Mouse (Mus musculus) yolk sac, embryonic 10.5 days (tissue): Measurements from ENCODE around the gene Asic5.
A peak's percentile ranks its signal among the peaks of the same experiment; 100 is the strongest.

Experiments used
- DNase-seq: peaks from one replicate; pipeline ENCODE4 v3.0.0-alpha.2; 2017; ENCODE audit warnings: low spot score

Gene Asic5

DNA sequence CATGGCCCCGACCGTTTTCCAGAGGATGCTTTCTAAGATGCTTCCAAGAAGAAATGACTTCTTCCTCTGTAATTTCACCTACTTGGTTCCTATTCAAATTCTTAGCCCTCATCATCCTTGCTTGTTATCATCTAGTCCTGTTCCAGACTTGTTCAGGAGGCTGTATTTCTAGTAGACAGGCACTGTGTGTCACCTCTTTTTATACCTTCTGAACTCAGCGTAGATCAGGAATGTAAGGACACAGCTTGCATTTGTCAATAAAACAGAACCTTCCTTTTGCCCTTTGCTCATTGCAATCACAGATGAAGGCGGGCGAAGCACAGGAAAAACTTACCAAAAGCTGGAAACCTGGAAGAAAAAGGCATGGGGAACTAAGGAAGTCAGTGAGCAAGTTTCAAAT is at the start of gene Asic5:
Gene Asic5 (plus strand): TSS at position 301 of the 400 bp plus-strand sequence.
- no peak for DNase-seq

- no peak for DNase-seq
Measured at GRCm38 (mm10) chr3:81933348-81933747, 48.7 kb upstream of the Asic5 start.

- peak; percentile 38 for DNase-seq
Measured at GRCm38 (mm10) chr3:81938924-81939323, 43.2 kb upstream of the Asic5 start.

DNA sequence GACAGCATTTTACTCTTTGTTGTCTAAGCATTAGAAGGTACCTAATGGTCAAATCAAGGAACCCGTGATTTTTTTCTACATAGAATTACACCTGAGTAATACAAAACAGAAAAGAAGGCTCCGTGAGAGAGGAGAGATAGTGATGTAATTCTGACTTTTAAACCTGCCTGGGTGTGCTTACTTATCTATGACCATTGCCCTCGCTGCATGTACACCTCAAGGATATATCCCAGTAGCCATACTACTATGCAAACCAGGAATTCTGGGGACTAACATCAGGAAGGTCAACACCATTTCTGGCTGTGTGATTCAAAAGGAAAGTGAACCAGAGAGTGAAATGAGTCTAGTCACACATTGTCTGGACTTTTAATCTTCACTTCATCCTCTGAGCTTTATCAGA is 39.7 kb upstream of the Asic5 start:
- DNase-seq = no peak

GRCm38 (mm10) chr3:81943097-81943496 is 39.0 kb upstream of the Asic5 start:
- DNase-seq = no peak

DNA sequence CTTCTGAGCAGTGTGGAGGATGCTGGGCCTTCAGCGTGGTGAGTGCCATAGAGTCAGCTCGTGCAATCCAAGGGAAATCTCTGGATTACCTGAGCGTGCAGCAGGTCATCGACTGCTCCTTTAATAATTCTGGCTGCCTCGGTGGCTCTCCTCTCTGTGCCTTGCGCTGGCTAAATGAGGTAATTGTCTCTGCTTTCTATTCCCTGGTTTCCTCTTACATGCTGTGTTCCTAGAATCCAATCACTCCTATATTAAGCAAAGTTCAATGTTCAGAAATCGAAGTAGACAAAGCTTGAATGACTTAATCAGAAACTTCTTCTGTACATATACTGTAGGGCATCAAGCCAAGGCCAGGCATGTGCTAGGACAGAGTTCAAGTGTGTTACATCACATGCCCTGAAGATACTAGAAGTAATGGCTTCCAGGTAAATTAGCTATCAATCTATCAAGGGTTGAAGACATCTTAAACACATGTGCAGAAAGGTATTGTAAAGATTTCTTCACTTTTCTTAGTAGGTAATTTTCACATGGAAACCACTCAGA is 37.2 kb upstream of the Asic5 start:
- DNase-seq = no peak

GRCm38 (mm10) chr3:81949048-81949447 is 33.0 kb upstream of the Asic5 start:
- DNase-seq = no peak

DNA sequence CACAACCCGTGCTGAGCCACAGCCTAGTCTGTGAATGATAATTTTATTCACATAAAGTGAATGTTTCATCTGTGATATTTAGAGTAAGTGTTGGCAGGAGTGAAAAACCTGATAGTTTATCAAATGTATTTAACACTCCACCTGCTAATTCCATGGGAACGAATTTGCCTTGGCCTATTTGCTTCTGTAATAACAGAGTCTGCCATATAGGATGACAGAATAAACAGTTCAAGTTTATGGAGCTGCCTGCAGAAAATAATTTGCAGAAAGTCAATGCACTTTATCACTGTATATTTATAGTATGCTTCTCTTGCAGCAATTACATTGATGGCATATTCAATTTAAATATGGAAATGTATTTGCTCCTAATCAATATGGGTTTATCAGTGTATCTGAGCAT is 30.3 kb upstream of the Asic5 start:
- DNase-seq = no peak

GRCm38 (mm10) chr3:81957484-81957883 is 24.6 kb upstream of the Asic5 start:
- no peak for DNase-seq

DNA sequence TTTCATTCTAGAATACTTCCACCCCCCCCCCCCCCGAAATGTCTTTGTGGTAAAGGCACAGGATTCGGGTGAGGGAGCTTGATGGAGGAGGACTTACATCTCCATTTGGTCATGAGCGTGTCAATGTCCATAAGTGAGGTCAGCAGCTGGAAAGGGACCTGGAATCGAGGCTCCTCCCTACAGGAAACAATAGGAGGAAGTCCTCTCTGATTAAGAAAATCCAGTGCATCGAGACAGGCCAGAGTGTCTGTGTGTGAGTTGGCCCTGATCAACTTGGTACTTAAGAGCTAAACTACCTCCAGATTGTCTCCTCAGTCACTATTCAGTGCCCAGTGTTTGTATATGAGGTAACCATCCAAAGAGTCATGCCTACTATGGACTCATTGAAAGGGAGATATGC is 20.8 kb upstream of the Asic5 start:
- no peak for DNase-seq

GRCm38 (mm10) chr3:81963768-81964167 is 18.3 kb upstream of the Asic5 start:
- no peak for DNase-seq

DNA sequence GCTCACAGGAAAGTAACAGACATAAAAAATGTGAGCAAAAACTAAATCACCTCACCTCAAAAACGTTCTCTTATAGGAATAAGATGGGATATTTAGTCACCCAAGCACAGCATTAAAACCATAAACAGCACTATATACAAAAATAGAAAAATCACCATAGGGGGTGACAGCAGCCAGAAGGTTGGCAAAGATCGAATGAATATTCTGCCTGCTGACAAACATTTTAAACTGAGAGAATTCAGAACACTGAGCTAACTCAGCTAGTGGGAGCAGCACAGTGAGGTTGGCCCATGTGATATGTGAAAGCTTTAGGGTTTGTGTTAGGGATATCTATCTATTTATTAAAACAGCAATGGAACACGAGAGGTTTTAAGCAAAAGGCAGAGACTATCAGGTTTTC is 17.5 kb upstream of the Asic5 start:
- no peak for DNase-seq

DNA sequence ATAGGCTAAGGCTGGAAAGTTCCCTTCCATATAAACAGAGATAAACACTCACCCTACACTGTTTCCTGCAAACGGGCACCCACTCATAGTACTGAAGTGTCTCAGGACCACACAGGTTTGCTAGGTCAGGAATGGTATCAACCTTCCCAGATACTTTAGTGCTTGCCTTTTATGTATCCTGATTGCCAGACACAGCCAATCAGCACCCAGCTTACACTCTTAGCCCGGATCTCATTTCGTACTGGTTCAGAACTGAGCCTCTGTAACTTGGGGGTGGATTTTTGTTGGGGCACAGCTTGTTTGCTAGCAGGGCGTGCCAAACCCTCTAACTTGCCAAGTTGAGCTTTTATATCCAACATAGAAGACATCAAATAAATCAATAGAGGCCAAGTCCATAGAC is 6.5 kb upstream of the Asic5 start:
- DNase-seq = peak; percentile 37

DNA sequence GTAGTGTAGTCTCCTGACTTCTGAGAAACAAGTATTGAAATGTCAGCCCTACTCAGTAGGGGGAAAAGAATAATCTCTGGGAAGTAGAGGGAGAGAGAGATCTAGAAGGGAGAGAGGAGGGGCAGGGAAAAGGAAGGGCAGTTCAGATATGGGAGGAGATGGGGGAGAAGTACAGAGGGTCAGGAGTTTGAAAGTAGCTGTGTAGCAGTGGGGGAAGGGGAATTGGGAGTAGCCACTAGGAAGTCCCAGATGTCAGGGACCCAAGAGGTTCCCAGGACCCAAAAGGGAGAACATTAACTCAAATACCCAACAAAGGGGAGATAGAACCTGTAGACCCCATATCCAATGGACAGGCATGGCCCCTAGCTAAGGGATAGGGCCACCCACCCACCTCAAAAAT is 6.0 kb upstream of the Asic5 start, which contains the start of gene Tdo2:
Gene Tdo2 (minus strand): TSS at position 101 of the 400 bp plus-strand sequence.
- DNase-seq = no peak

DNA sequence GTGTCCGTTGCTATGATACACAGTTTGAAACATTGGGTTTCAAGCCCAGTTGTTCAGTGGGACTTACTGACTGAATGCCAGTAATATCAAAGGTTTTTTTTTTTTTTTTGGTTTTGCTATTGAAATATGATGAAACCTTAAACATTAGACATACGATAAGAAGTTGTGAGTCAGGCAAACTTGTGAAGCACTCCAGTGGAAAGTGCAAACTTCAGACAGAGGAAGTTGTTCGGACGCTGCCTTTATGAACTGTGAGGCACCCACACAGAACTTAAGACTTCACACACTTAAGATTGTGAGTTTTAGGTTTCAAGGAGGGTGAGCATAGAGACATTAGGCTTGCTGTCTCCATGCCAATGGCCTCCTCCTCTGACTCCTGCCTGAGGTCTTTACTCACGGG is 514 bp upstream of the Asic5 start:
- no peak for DNase-seq

DNA sequence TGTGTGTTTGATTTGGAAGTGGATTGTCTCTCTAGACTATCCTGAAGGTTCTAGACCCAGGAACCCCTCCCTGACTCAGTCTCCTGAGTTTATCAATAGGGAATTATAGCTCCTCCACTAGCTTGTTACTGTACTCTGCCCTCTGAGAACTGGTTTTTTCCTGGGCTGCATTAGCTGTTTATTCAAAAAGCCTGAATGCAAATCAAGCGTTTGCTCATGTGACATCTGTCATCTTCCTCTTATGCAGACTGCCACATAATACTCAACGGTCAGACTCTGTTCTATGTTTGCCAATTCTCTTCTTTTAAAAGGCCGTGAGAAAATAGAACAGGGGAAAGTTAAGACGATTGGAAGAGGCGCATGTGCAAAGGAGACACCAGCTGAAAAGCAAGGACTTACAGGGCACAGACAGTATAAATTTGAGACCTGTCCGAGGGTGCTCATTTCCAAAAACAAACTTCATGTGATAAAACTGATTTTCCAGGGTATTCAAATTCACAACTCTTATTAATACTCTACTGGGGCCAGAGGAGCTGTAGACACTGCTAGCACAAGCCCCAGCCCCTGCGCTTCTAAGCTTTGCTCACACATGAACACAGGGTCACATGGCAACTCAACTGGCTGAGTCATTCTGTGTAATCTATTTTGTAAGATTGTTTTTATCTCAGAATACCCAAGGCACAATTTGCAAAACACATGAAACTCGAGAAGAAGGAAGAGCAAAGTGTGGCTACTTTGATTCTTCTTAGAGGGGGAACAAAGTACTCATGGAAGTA is 1.2 kb downstream of the Asic5 start:
- no peak for DNase-seq

DNA sequence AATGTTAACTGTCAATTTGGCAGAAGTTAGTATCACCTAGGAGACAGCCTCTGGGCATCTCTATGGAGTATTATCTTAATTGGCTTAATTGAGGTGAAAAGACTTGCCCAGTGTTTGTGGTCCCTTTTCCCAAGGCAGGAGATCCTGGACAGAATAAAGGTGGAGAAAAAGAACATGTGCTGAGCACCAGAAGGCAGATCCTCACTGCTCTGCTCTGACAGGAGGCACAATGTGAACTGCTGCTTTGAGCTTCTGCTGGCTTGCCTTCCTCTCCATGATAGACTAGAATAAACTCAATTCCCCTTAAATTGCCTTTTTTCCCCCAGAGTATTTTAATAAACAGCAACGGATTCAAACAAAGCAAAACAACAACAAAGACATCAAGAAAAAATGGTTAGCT is 3.0 kb downstream of the Asic5 start:
- no peak for DNase-seq

DNA sequence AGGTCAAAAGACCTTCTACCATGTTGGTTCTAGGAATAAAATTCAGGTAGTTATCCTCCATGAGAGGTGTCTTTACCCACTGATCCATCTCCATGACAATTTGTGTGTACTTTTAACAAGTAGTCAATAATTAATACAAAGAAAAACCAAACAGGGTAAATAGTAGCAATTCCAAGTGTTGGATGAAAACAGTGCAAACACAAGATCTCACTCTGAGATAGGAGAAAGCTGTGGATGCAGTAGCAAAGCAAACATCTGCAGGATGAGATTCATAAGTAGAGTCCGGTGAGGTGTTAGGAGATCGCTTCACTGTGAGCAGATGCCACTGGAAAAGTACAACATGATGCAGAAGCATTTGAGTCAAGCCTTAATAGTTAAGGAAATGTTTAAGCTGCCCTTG is 4.0 kb downstream of the Asic5 start:
- DNase-seq = no peak

GRCm38 (mm10) chr3:81987628-81988027 is 5.5 kb downstream of the Asic5 start:
- DNase-seq = no peak

GRCm38 (mm10) chr3:81989692-81990141 is 7.6 kb downstream of the Asic5 start:
- DNase-seq = peak; percentile 58

- no peak for DNase-seq
Measured at GRCm38 (mm10) chr3:81990531-81990930, 8.4 kb downstream of the Asic5 start.

GRCm38 (mm10) chr3:81995371-81995770 is 13.3 kb downstream of the Asic5 start:
- DNase-seq = no peak

- DNase-seq = no peak
Measured at GRCm38 (mm10) chr3:81995988-81996387, 13.9 kb downstream of the Asic5 start.

GRCm38 (mm10) chr3:82007002-82007401 is 24.9 kb downstream of the Asic5 start:
- DNase-seq = no peak
